In genomic region chr3:88651669-88652618, GRCm38 (mm10) we compare ENCODE assay signal across 23 mouse cellular contexts. TPM values are rescaled to one million over a fixed set of nuclear protein-coding genes. Genes with fewer than 3 reads are reported as not detected.
DNase-seq lines count a peak whose midpoint lies in the region; ATAC-seq and TF ChIP-seq lines count a peak whose summit lies in the region.
"Had no signal": no experiment of that assay in that cellular context is flagged by ENCODE, and none has a peak within 500 bp of the region (broad histone marks: within the 10 kb centered on the region; RNA-seq: fewer than 3 reads in every experiment).

No protein-coding gene starts in this region.

- no peak for TF ChIP-seq EP300 in heart, adult 2 months (IDR thresholded peaks at IDR 0.05; ENCODE audit: insufficient read depth, low read depth, low read length)
- TF ChIP-seq EP300 in CH12.LX (IDR thresholded peaks at IDR 0.05; ENCODE audit: low read length), result peak; percentile 90

- DNase-seq in heart, adult 2 months, result peak in 1 of 2 experiments; percentile 21
- DNase-seq in heart, postnatal 25 days (ENCODE audit: low spot score), result no peak
- peak; percentile 61 for DNase-seq in CH12.LX (ENCODE audit: extremely low read depth)
- DNase-seq in cerebellum, postnatal 14 days, result no peak
- no peak for DNase-seq in urinary bladder, adult 2 months (ENCODE audit: low spot score)
- DNase-seq: forebrain, postnatal 0 days; gastrocnemius, postnatal 10 days; kidney, adult 8-10 months; kidney, postnatal 36 days; thymus, postnatal 4 days had no signal

- H3K4me3 ChIP-seq in heart, adult 2 months, result no peak overlapping the region
- no peak overlapping the region for H3K4me3 ChIP-seq in midbrain, embryonic 13.5 days (replicated peaks)
- H3K4me3 ChIP-seq in midbrain, embryonic 16.5 days (ENCODE audit: low read depth, low read length), result no peak overlapping the region
- peak overlapping the region in 1 of 3 experiments; percentile 21 for H3K4me3 ChIP-seq in CH12.LX (replicated peaks in 1 of 3; ENCODE audit: low read depth in 2 of 3, low read length in 2 of 3, poor library complexity in 1 of 3)
- H3K4me3 ChIP-seq: embryonic facial prominence, embryonic 10.5 days; erythroblast, embryonic 14.5 days; hindbrain, embryonic 15.5 days had no signal

- in situ Hi-C loops in CH12.LX (cut with MboI; ENCODE audit: low pct_ligation_motif_present, low pct_unique_long_range_greater_than_20kb, low sequenced_read_pairs), result no loop called here

- no peak for TF ChIP-seq RAD21 in CH12.LX (IDR thresholded peaks at IDR 0.05; ENCODE audit: low read depth, low read length)

- peak; percentile 3; the same call in 1 of the 2 replicates for ATAC-seq in midbrain, embryonic 13.5 days
- ATAC-seq in midbrain, embryonic 16.5 days, result no peak
- ATAC-seq in megakaryocyte progenitor cell, adult 5-6 weeks (replicated peaks; ENCODE audit: poor library complexity), result 0 out of 2 replicates have a peak, but pooled peaks have one; percentile 18
- ATAC-seq: activated CD4-positive, CD25-positive, alpha-beta regulatory T cell, adult 4 months; forebrain, postnatal 0 days had no signal

- no peaks in the 10 kb centered on the region for H3K9me3 ChIP-seq in midbrain, embryonic 13.5 days
- no peaks in the 10 kb centered on the region for H3K9me3 ChIP-seq in midbrain, embryonic 16.5 days (replicated peaks; ENCODE audit: control insufficient read depth, low read length, poor library complexity, severe bottlenecking)
- no peaks in the 10 kb centered on the region for H3K9me3 ChIP-seq in CH12.LX (replicated peaks; ENCODE audit: low read length)
- H3K9me3 ChIP-seq: embryonic facial prominence, embryonic 10.5 days; hindbrain, embryonic 15.5 days had no signal

- whole genome bisulfite sequencing in heart, adult 2 months, result 66% methylated on average over 18 of the region's 18 CpGs
- WGBS in midbrain, embryonic 13.5 days, result 85% methylated on average over 18 of the region's 18 CpGs
- WGBS in midbrain, embryonic 16.5 days, result 78% methylated on average over 18 of the region's 18 CpGs

- H3K79me2 ChIP-seq in heart, adult 2 months (replicated peaks; ENCODE audit: control insufficient read depth, insufficient read depth, low read length), result no peaks in the 10 kb centered on the region
- no peaks in the 10 kb centered on the region for H3K79me2 ChIP-seq in CH12.LX (replicated peaks; ENCODE audit: control insufficient read depth, extremely low read depth, insufficient read depth, poor library complexity, severe bottlenecking)

- no peak overlapping the region for H3K4me2 ChIP-seq in midbrain, embryonic 13.5 days (replicated peaks)
- H3K4me2 ChIP-seq in midbrain, embryonic 16.5 days (ENCODE audit: low read length), result no peak overlapping the region
- peak overlapping the region; percentile 52; the same call in 1 of the 2 replicates for H3K4me2 ChIP-seq in CH12.LX (ENCODE audit: insufficient read depth, low read depth, poor library complexity, severe bottlenecking)
- H3K4me2 ChIP-seq: hindbrain, embryonic 15.5 days had no signal

- TF ChIP-seq CTCF in heart, adult 2 months (IDR thresholded peaks at IDR 0.05), result no peak
- TF ChIP-seq CTCF in CH12.LX (conservative IDR thresholded peaks at IDR 0.05 in 1 of 2, IDR thresholded peaks at IDR 0.05 in 1 of 2; ENCODE audit: low read depth in 2 of 2, low read length in 2 of 2), result no peak

- intact Hi-C loops in heart, adult 2 months (cut with DNase I), result no loop called here
- intact Hi-C loops in heart, postnatal 25 days (cut with DNase I), result no loop called here

- no peak overlapping the region for H3K9ac ChIP-seq in heart, adult 2 months (ENCODE audit: low read depth, low read length)
- no peak overlapping the region for H3K9ac ChIP-seq in midbrain, embryonic 13.5 days (replicated peaks)
- H3K9ac ChIP-seq in midbrain, embryonic 16.5 days (ENCODE audit: low read depth, low read length), result no peak overlapping the region
- peak overlapping the region; percentile 57; the same call in 1 of the 2 replicates for H3K9ac ChIP-seq in CH12.LX (ENCODE audit: insufficient read depth, low read depth)
- H3K9ac ChIP-seq: forebrain, postnatal 0 days; hindbrain, embryonic 15.5 days had no signal

- no peaks in the 10 kb centered on the region for H3K36me3 ChIP-seq in heart, adult 2 months (ENCODE audit: control insufficient read depth, insufficient read depth, low read length)
- H3K36me3 ChIP-seq in midbrain, embryonic 13.5 days, result peaks cover 23% of the 10 kb centered on the region
- H3K36me3 ChIP-seq in midbrain, embryonic 16.5 days (ENCODE audit: control insufficient read depth, insufficient read depth, low read length), result peaks cover 10% of the 10 kb centered on the region
- H3K36me3 ChIP-seq in CH12.LX (replicated peaks in 1 of 2; ENCODE audit: control insufficient read depth in 1 of 2, insufficient read depth in 1 of 2, low read length in 1 of 2), result peaks cover 3 to 4% of the 10 kb centered on the region in 2 experiments

- no peaks in the 10 kb centered on the region for H3K27me3 ChIP-seq in heart, adult 2 months (ENCODE audit: control insufficient read depth, insufficient read depth, low read length)
- no peaks in the 10 kb centered on the region for H3K27me3 ChIP-seq in midbrain, embryonic 13.5 days
- no peaks in the 10 kb centered on the region for H3K27me3 ChIP-seq in midbrain, embryonic 16.5 days (ENCODE audit: control insufficient read depth, insufficient read depth, low read depth, low read length)
- no peaks in the 10 kb centered on the region for H3K27me3 ChIP-seq in CH12.LX (replicated peaks)
- H3K27me3 ChIP-seq: hindbrain, embryonic 15.5 days had no signal

- TF ChIP-seq POLR2A in heart, adult 2 months (IDR thresholded peaks at IDR 0.05; ENCODE audit: insufficient read depth, low read depth, low read length), result 0 out of 2 replicates have a peak, but pooled peaks have one; percentile 20
- no peak for TF ChIP-seq POLR2A in CH12.LX (IDR thresholded peaks at IDR 0.05; ENCODE audit: low read depth, low read length)

- no peak overlapping the region for H3K27ac ChIP-seq in heart, adult 2 months
- H3K27ac ChIP-seq in midbrain, embryonic 13.5 days, result no peak overlapping the region
- no peak overlapping the region for H3K27ac ChIP-seq in midbrain, embryonic 16.5 days (ENCODE audit: low read length)
- H3K27ac ChIP-seq in CH12.LX (ENCODE audit: insufficient read depth, low read depth), result peak overlapping the region; percentile 92
- H3K27ac ChIP-seq: embryonic facial prominence, embryonic 10.5 days; hindbrain, embryonic 15.5 days had no signal

- dilution Hi-C loops in CH12.LX (cut with MboI; ENCODE audit: extremely low pct_ligation_motif_present, extremely low pct_unique_long_range_greater_than_20kb, low sequenced_read_pairs), result no loop called here

- peaks cover 8% of the 10 kb centered on the region for H3K4me1 ChIP-seq in heart, adult 2 months (ENCODE audit: control insufficient read depth, insufficient read depth, low read length)
- H3K4me1 ChIP-seq in midbrain, embryonic 13.5 days (replicated peaks), result no peaks in the 10 kb centered on the region
- H3K4me1 ChIP-seq in midbrain, embryonic 16.5 days (ENCODE audit: control insufficient read depth, insufficient read depth, low read length), result no peaks in the 10 kb centered on the region
- peaks cover 55 to 95% of the 10 kb centered on the region in 2 experiments for H3K4me1 ChIP-seq in CH12.LX (ENCODE audit: control insufficient read depth in 1 of 2, insufficient read depth in 2 of 2)
- H3K4me1 ChIP-seq: hindbrain, embryonic 15.5 days had no signal

TF ChIP-seq in CH12.LX, 34 proteins besides CTCF, POLR2A, EP300 and RAD21 (continues in another document):
- no peak for TF ChIP-seq GABPA (IDR thresholded peaks at IDR 0.05; ENCODE audit: insufficient replicate concordance, low read depth, low read length)
- 0 out of 2 replicates have a peak, but pooled peaks have one; percentile 26 for TF ChIP-seq BHLHE40 (IDR thresholded peaks at IDR 0.05; ENCODE audit: low read depth, low read length)
- peak; percentile 49; the same call in 1 of the 2 replicates for TF ChIP-seq TCF12 (IDR thresholded peaks at IDR 0.05; ENCODE audit: low read depth, low read length)
- TF ChIP-seq ELF1 (IDR thresholded peaks at IDR 0.05; ENCODE audit: low read depth, low read length), result no peak

RNA-seq across cellular contexts. Expression of gene Rxfp4, which starts 1.0 kb away (rescaled TPM):
- not detected for total RNA-seq in heart, adult 2 months (2021)
- 0.41 TPM in 1 of 2 replicates, not detected in the other for polyA plus RNA-seq in heart, adult 2 months (2012; rRNA removed)
- not detected for total RNA-seq in heart, postnatal 25 days (2021)
- not detected in 2 replicates for polyA plus RNA-seq in midbrain, embryonic 13.5 days (2015; fragmentation: Nextera tagmentation; extraction: Ambion mirVana)
- not detected in 2 replicates for polyA plus RNA-seq in midbrain, embryonic 16.5 days (2015; fragmentation: Nextera tagmentation; extraction: Ambion mirVana)
- total RNA-seq in CH12.LX (2012; rRNA removed) (0.08 TPM in 1 of 2 replicates, not detected in the other), CH12.LX (2014; rRNA removed) (not detected in 2 replicates)
- not detected in 2 replicates for polyA plus RNA-seq in CH12.LX (2012; ENCODE audit: insufficient read length, low read depth)
- not detected in 2 replicates for total RNA-seq in megakaryocyte progenitor cell, adult 5-6 weeks (2015)
- not detected in 2 replicates for total RNA-seq in megakaryocyte progenitor cell, adult 5-6 weeks (2017)
- polyA plus RNA-seq in urinary bladder, adult 2 months (2012; rRNA removed), result not detected in 2 replicates
- total RNA-seq: forebrain, postnatal 0 days; gastrocnemius, postnatal 10 days; layer of hippocampus, postnatal 25 days; left cerebral cortex, postnatal 36 days; liver, adult 2 months had no signal
- polyA plus RNA-seq: activated CD4-positive, CD25-positive, alpha-beta regulatory T cell, adult 4 months; embryonic facial prominence, embryonic 10.5 days; erythroblast, embryonic 14.5 days; forebrain, postnatal 0 days; heart, embryonic 14.5 days; hindbrain, embryonic 15.5 days; liver, adult 2 months; lung, embryonic 16.5 days; neural tube, embryonic 14.5 days had no signal

RNA-seq across cellular contexts. Expression of gene Khdc4, which starts 33.7 kb away (rescaled TPM):
- 10 to 100 TPM; 24.9 to 25.7 TPM for total RNA-seq in heart, adult 2 months (2021)
- 29.9 and 46.1 TPM in 2 replicates for polyA plus RNA-seq in heart, adult 2 months (2012; rRNA removed)
- 10 to 100 TPM; 27.1 to 28.8 TPM for total RNA-seq in heart, postnatal 25 days (2021)
- 102 and 105 TPM in 2 replicates for polyA plus RNA-seq in midbrain, embryonic 13.5 days (2015; fragmentation: Nextera tagmentation; extraction: Ambion mirVana)
- polyA plus RNA-seq in midbrain, embryonic 16.5 days (2015; fragmentation: Nextera tagmentation; extraction: Ambion mirVana), result 84.4 and 94.9 TPM in 2 replicates
- total RNA-seq in CH12.LX (2012; rRNA removed) (35.2 and 40.2 TPM in 2 replicates), CH12.LX (2014; rRNA removed) (56.6 and 58.6 TPM in 2 replicates)
- polyA plus RNA-seq in CH12.LX (2012; ENCODE audit: insufficient read length, low read depth), result 53.6 TPM in 2 replicates
- total RNA-seq in megakaryocyte progenitor cell, adult 5-6 weeks (2015), result 47.3 and 47.4 TPM in 2 replicates
- 38.1 and 48.1 TPM in 2 replicates for total RNA-seq in megakaryocyte progenitor cell, adult 5-6 weeks (2017)
- 76.3 and 121 TPM in 2 replicates for polyA plus RNA-seq in urinary bladder, adult 2 months (2012; rRNA removed)

RNA-seq across cellular contexts. Expression of gene Arhgef2, which starts 46.2 kb away (rescaled TPM):
- total RNA-seq in heart, adult 2 months (2021), result 10 to 100 TPM; 37.3 to 37.5 TPM
- 51.0 and 53.4 TPM in 2 replicates for polyA plus RNA-seq in heart, adult 2 months (2012; rRNA removed)
- total RNA-seq in heart, postnatal 25 days (2021), result 10 to 100 TPM; 42.6 to 51.8 TPM
- 163 and 175 TPM in 2 replicates for polyA plus RNA-seq in midbrain, embryonic 13.5 days (2015; fragmentation: Nextera tagmentation; extraction: Ambion mirVana)
- 104 and 131 TPM in 2 replicates for polyA plus RNA-seq in midbrain, embryonic 16.5 days (2015; fragmentation: Nextera tagmentation; extraction: Ambion mirVana)
- 40.0 and 43.9 TPM in 2 replicates for total RNA-seq in CH12.LX (2012; rRNA removed)
- total RNA-seq in CH12.LX (2014; rRNA removed), result 15.0 and 18.5 TPM in 2 replicates
- polyA plus RNA-seq in CH12.LX (2012; ENCODE audit: insufficient read length, low read depth), result 31.4 and 43.1 TPM in 2 replicates
- 94.1 and 112 TPM in 2 replicates for total RNA-seq in megakaryocyte progenitor cell, adult 5-6 weeks (2015)
- total RNA-seq in megakaryocyte progenitor cell, adult 5-6 weeks (2017), result 55.7 and 88.3 TPM in 2 replicates
- polyA plus RNA-seq in urinary bladder, adult 2 months (2012; rRNA removed), result 47.7 and 57.3 TPM in 2 replicates
